Mouse (Mus musculus) ZHBTc4 (cell line): ENCODE measurements around the gene Sec22c.
A peak's percentile ranks its signal among the peaks of the same experiment; 100 is the strongest.

ENCODE experiments used
- DNase-seq: peaks from one replicate; pipeline ENCODE4 v3.0.0-alpha.2; 2011; ENCODE audit warnings: low read depth, low spot score

Gene Sec22c

DNA sequence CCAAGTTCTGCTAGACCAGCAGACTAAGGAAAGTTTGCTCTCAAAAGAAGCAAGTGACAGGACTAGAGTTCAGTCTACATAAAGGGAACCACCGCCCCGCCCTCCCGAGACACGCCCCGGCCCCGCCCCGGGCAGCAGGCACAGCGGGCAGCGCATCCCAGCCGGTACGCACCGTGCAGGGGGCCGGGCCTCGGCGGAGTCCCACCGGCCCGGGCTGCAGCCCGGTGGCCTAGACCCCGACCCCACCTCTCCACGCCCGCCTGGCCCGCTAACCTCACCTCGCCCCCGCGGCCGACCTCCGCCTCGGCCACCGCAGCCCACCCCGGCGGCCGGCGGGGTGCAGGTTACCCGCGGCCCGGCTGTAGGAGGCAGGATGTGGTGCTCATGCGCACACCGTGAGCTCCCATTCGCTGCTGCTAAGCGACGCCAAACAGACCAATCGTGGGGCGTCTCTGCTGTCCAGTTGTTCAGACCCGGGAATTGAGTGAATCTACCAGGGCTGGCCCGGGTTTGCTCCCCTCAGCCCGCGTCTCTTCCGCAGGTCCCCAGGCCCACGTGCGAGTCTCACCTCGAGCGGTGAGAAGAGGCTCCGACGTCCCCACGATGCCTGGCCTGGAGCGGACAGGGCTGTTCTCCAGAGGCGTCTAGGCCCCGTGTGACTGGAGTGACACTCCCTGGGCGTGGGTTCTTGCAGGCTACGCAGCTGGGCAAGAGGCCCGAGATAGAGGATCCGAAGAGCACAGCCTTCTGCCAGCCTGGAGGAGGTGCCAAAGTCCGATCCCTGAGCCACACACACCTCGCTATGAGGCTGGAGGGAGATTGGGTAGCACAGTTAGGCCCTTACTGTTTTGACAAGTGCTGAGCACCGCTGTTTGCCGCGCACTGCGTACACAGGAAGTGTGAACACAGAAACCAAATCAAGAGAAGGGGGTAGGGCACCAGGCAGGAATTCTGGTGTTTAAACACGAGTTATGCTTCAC lies at the start of gene Sec22c:
Gene Sec22c (minus strand): TSS at position 845 of the 980 bp plus-strand sequence.
- DNase-seq = peak; percentile 93

DNA sequence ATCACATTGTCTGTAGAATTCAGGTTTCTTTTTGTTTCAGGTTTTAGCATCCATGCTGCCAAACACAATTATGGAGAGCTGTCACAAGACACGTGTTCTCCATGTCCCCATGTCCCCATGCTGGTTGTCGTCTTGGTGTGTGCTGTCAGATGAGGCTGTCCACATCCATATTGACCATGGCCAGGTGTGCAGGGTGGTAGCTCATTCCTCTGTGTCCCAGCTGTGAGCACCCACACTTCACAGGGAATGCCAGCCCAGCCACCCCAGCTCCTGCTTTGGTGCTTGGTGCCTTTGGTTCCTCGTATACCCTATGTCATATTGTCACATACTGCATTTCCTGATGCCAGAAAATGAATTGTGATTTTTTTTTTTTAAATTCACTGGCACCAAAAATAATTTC lies 49.3 kb upstream of the Sec22c start:
- no peak for DNase-seq

DNA sequence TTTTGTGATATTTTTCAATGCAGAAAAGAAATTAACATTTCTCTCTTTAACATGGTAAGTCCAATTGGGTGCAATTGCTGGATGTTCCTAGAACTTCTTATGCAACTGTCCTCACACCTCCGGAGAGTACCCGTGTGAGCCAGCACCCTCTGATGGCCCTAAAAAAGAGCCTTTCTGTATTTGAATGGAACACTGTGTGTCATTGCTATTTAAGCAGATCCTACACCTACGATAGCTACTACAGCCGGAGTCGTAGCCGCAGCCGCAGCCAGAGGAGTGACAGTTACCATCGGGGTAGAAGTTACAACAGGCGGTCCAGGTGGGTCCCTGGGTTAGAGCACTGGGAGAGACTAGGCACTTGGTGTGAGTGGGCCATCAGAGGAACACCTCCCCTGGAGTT lies 47.5 kb upstream of the Sec22c start:
- DNase-seq = no peak

DNA sequence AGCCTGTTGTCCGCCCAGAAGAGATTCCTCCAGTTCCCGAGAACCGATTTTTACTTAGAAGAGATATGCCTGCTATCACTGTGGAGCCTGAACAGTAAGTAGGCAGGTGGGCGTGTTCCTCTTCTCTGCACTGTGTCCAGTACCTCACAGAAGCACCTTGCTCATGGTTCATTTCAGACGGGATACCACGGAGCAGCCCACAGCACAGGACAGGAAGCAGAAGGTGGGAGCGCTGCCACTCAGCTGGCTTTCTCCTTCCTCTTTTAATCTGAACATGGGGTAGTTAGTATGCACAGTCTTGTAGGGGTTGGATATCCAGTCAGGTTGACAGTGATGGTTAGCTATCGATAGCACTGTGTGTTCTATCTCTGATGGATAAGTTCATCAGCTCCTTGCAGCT lies 38.8 kb upstream of the Sec22c start:
- no peak for DNase-seq

DNA sequence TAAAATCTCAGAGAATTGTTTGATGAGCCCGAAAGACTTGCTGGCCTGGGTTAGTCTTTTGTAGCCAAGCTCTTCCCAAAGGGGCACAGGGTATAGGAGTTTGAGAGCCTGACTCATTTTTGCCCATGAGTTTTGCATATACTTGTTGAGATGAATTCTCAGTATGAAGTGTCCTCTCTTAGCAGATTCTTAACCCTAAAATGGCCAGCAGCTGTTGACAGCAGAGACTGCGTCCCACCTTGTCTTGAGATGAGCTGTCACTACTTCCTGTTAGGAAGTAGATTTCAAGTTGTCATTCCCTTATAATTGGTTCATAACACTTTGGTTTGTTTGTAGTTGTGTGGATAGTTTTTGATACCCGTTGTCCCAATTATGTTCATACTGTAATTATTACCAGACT lies 35.9 kb upstream of the Sec22c start:
- no peak for DNase-seq

DNA sequence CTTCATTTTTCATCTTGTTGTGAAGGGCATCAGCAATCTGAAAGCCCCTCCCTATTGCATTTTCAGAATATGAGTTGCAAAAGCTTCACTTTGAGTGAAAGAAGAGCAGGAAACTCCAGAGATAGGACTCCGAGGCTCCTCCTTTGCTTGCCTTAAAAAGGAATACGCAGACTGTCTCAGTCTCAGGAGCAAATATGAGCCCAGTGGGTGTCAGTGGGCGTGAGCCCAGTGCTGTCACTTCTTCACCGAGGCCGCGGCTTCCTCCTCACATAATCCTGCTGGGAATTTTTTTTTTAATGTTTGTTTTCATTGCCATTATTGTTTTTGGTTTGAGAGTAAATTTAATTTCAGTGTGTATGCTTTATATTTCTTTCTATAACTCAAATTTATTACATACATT lies 35.2 kb upstream of the Sec22c start:
- DNase-seq = no peak

DNA sequence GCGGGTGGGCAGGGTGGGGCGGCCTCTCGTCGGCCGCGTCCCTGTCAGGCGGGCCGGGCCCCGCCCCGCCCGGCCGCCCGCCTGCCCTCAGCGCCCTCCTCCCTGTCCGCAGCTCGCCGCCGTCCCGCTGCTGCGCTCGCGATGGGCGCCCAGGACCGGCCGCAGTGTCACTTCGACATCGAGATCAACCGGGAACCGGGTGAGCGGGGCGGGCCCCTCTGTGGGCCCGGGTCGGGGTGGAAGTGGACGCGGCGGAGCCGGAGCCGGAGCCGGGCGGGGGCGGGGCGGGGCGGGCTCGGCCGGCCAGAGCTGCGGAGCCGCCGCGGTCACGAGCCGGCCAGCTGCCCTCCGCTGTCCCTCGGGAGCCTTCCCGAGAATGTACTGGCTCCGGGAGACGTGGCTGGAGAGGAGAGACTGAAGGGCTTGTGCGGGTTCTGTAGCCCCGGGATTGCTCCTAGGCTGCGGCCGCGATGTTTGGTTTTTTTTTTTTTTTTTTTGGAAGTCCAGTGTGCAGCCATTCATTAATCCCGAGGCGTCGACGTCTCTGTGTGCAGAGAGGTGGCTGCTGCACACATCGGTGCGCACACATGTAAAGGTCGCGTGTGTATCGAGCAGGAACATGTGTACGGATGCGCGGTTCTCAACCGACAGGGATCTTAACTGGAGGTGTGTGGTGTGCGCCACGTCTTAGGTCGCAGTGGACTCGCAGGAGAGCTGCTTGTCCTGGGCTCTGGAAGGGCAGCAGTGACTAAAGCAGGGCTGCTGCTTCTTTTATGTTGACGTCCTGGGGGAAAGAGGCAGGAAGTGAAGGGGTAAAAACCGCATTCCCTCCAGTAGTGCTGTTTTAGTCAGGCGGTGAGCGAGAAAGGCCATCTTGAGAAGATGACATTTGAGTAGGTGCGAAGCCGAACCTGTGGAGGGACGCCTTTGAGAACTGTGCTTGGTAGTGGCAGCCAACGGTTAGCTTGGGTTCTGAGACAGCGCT lies 14.3 kb upstream of the Sec22c start:
- peak; percentile 54 for DNase-seq

DNA sequence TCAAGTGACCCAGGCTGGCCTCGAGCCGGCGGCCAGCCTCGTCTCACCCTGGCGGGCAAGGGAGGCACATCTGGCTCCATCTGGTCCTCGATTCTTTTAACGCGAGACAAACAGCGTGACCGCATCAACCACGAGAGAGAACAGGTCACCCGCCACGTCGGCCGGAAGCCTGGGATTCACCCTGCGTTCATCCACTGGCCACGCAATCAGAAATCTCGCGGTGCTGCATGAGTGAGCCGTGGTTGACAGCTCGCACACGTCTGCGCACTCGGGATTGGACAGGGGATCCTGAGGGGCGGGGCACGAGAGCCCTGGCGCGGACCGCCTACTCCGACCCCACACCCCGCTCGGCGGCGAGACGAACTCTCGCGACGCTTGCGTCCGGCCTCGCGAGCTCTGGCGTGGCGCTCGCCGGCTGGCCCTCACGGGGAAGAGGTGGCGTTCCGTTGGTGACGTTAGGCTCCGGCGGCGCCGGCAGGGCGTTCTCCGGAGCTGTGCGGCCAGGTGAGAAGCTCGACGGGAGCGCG lies 13.6 kb upstream of the Sec22c start, which contains the start of gene Nktr:
Gene Nktr (plus strand): TSS at position 378 of the 527 bp plus-strand sequence.
- peak; percentile 99 for DNase-seq

DNA sequence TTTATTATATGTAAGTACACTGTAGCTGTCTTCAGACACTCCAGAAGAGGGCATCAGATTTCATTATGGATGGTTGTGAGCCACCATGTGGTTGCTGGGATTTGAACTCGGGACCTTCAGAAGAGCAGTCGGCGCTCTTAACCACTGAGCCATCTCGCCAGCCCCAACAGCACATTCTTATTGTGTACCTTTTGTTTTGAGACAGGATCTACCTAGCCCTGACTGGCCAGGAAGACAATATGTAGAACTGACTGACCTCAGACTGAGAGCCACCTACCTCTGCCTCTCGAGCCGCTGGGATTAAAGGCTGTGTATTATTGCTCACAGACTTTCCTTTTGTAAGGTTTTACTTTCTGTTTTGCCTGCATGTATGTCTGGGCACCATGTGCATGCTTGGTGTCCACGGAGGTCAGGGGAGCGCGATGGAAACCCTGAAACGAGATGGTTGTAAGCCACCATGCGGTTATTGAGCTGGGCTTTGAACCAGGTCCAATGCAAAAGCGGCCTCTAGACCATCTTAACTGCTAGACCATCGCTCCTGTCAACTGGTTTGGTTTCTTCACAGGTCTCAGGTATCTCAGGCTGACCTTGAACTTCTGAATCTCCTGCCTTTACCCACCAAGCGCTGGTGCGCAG lies 12.9 kb upstream of the Sec22c start:
- peak; percentile 32 for DNase-seq

DNA sequence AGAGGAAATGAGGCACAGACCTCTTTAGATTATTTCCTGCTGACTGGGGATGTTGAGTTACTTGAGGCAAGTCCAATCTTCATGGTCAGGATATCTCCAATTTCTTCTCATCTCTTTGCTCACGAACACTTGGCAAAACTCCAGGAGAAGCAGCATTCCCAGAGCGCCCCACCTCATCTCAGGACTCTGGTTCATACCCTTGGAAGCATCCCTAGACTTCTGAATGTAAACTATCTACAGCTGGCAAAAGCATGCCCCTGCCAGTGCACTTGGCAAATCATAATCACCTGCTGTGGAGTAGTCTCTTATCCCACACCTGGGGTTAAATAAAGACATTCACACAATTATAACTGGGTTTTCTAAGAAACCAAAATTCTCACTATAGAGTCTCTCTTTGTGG lies 11.8 kb upstream of the Sec22c start:
- no peak for DNase-seq

DNA sequence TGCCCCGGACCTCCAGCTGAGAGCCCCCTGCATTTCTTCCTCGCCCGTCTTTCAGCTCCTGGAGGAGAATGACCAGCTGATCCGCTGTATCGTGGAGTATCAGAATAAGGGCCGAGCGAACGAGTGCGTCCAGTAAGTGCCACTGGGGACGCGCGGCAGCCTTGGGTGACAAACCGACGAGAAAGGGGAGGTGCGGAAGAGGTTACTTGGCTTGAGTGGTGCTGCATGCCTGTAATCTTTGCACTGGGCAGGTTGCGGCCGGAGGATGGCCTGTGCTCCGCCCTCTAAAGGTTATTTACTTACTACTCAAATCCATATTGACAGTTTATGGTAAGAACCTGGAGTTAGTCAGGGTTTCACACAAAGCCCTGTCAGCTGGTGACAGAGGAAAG lies 5.3 kb upstream of the Sec22c start:
- no peak for DNase-seq

DNA sequence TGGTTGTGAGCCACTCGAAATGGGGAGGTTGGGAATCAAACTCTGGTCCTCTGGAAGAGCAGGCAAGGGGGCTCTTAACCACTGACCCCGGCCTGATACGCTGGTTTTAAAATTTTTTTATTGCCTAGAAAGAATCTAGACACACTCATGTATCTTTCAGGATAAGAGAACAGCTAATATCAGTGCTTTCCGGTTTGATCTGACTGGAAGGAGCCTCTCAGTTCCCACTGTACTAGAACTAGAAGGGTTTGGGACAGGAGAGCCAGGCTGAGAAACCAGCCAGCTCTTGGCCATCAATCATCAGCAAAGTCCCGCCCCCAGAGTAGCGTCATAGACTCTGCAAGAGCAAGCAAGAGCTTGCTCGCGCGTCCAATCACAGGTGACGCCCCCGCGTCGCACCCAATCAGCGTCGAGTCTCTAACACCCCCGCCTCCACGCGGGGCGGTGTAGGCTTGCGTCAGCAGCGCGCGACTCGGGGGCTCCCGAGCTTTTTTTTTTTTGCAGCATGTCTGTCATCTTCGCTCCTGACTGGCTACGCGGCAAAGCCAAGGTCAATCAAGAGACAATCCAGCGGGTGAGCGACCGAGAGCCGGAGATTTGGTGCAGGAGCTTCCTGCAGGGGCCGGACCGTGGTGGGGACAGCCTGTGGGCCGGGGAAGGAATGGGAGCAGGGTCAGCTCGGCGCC lies 4.8 kb upstream of the Sec22c start, which contains the start of gene Ss18l2:
Gene Ss18l2 (plus strand): TSS at position 432 of the 686 bp plus-strand sequence.
- peak; percentile 100 for DNase-seq

DNA sequence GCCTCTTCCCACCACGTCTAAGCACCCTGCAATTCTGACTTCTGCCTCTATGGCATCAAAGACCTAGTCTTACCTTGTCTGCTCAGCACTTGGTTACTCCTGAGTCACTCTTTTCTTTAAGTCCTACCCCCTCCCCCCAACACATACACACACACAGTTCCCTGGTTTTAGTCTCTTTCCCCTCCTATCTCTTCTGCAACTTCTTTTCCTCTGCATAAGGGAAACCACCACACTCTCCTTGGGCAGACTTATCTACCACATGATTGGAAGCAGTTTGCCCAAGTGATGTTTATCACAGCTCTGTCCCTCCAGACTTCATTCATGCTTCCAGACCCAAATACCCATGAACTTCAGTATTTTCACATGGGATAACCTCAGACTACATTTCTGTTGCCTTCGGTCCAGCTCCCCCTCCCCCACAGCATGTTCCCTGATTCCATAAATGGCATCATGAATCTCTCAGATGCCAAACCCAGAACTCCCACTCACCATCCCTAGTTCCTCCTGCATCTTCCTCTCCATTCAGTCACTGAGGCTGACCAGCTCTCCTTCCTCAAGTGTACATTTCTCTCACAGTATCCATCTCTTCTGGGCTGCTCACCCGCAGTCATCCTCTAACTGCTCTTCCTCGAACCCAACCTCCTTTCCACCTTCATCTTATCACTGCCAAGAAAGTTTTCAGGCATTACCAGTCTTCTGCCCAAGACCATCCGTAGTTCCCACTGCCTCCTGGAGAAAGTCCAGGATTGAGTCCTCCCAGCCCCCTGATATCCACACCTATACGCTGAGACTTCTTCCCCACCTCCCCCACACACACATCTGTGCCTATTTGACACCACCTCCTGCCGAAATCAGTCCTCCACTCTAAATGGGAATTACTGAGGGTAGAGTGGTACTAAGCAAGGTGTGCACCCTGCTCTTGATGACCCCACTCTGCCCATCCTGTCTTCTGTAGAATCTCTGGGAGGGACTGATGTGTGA lies 3.5 kb upstream of the Sec22c start:
- DNase-seq = no peak

DNA sequence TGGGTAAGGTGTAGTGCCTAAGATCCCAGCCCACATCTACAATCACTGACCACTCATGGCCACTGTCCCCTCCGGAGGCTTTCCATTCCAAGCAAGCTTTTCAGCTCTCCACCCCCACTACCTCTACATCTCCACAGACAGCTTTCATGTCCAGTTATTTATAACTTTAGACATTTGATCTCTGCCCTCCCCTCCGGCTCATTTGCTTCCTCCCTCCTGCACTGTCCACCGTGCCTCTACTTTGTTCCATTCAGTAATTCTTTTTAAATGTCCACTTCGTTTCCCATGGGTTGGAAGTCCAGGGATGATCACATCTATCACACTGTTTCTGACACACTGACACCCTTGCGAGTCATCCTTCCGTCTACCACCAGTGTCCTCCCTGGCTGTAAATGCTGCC lies 2.5 kb upstream of the Sec22c start:
- DNase-seq = no peak

DNA sequence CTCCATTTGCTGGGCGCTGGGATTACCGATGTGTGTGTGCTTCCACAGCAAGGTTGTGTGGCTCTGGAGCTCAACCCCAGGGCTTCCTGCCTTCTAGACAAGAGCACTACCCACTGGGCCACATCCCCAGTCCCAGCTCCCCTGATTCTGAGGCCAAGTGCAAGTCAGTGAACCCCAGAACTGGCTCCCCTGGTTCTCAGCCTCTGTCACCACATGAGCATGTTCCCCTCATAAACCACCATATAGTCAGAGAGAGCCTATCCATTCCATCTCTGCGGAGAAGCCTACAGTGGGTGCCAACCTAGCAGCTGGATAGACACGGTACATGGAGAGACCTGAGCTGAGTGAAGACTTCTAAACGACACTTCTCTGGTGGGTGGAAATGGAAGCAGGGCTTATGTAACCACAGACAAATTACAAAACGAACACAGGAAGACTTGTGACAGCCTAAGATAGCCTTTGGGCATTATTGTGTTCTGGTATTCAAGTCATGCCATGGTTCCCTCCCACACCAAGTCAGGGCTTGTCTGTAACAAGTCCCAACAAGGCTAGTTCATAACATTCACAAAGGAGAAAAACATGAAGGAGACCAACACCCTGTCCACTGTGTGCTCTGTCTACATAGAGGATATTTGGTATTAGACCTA lies 862 bp upstream of the Sec22c start:
- no peak for DNase-seq

DNA sequence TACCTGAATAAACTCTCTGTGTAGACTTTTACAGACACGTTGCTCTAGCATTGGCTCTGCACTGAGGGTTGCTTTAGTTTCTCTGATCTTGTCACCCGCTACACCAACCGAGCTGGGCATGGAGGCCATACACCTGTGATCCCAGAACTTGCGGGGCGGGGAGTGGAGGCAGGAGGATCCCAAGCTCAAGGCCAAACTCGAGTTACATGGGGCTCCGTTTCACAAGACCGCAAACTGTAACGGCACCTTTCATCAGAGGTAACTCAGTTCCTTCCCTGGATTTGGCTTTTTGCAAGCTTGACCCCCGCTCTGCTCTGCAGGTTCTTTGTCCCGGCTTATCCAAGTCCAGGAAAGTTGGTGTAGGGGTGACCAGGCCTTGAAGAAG lies 1.0 kb downstream of the Sec22c start:
- no peak for DNase-seq

DNA sequence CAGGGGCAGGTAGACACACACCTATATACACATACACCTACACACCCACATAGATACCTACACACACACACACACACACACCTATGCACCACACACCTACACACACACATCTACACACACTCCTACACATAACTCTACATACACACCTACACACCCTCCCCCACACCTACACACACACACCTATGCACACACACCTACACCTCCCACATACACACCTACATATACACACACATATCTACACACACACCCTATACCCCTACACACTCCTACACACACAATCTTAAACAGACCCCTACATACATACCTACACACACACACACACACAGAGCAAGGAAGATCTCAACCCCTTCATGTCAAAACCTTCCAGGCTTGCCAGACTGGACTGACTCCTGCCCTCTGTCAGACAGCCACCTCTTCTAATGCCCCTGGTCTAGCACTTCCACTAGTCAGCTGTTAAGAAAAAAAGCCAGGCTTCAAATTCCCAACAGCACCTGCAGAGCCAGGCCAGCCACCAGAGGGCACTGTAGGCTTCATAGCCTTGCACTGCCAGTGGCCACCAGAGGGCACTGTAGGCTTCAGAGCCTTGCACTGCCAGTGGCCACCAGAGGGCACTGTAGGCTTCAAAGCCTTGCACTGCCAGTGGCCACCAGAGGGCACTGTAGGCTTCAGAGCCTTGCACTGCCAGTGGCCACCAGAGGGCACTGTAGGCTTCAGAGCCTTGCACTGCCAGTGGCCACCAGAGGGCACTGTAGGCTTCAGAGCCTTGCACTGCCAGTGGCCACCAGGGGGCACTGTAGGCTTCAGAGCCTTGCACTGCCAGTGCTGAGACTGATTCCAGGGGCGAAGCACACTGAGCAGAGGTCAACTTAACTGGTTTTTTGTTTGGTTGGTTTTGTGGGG lies 7.9 kb downstream of the Sec22c start:
- peak; percentile 58 for DNase-seq

DNA sequence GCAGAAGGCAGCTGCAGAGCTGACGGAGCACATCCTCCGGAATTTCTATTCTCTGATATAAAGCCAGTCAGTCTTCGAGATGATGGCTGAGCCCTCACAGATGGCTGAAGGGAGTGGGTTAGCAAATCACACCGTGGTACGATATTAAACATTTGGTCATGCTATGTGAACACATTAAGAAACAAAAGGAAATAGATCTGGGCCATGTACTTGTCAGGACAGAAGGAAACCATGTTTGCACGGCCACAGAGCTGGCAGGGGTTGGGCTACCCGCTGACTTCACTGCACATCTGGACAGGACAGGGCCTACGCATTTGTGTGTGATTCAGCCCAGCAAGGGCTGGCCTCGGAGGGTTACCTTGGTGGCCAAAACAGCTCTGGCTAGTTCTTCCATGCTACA lies 8.7 kb downstream of the Sec22c start:
- DNase-seq = no peak
